Mouse (Mus musculus): ENCODE measurements around the gene Slc29a2. TPM values are rescaled to one million over a fixed set of nuclear protein-coding genes. Genes with fewer than 3 reads are reported as not detected.

Slc29a2 gene
- polyA plus RNA-seq, 1 experiment from 2014 or later: 1.7 TPM

DNA sequence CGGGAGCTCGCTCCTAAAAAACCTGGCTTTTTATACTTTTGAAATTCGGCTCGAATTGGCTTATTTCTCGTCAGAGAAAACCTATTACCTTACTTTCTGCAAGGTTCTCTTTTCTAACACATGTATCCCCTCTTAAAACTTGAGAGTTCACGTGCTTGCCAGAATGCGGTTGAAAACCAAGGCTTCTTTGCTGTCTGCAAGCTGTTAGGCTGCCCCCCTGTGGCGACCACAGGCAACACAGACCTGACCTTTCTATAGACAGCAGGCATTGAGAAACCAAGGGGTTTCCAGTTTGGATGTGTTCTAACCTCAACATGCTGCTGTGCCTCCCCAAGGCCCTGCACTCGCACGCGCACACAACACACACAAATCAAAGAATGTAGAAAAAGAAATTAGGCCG is 6.9 kb upstream of the Slc29a2 start:
- no peaks in the 10 kb centered on the region for H3K27me3 ChIP-seq (ENCODE audit: control insufficient read depth, insufficient read depth, low read length)
- DNase-seq (ENCODE audit: low spot score) (peak; percentile 81), ATAC-seq (ENCODE audit: low FRiP score, low TSS enrichment) (peak; percentile 52; the same call in 1 of the 2 replicates)
- peak overlapping the region; percentile 27 for H3K4me2 ChIP-seq (replicated peaks; ENCODE audit: low read depth)
- H3K4me1 ChIP-seq (replicated peaks; ENCODE audit: control insufficient read depth, insufficient read depth): 0 out of 2 replicates have a peak, but pooled peaks cover 3% of the 10 kb centered on the region
- 24% methylated on average over 12 of the region's 12 CpGs for WGBS
- no peaks in the 10 kb centered on the region for H3K36me3 ChIP-seq (ENCODE audit: control insufficient read depth, insufficient read depth, low read length)
- H3K27ac ChIP-seq (replicated peaks): peak overlapping the region; percentile 58
- TF ChIP-seq CTCF (IDR thresholded peaks at IDR 0.05; ENCODE audit: low read depth) (peak; percentile 84), EP300 (optimal IDR thresholded peaks at IDR 0.05) (no peak)
- H3K4me3 ChIP-seq (ENCODE audit: low read depth, low read length): no peak overlapping the region
- H3K9ac ChIP-seq (ENCODE audit: low read length): no peak overlapping the region
- no peaks in the 10 kb centered on the region for H3K9me3 ChIP-seq (ENCODE audit: control insufficient read depth, low read length)

GRCm38 (mm10) chr19:5017611-5018010 is 6.0 kb upstream of the Slc29a2 start:
- Histone ChIP-seq H3K4me3 (ENCODE audit: low read depth, low read length) (no peak overlapping the region), H3K4me2 (replicated peaks; ENCODE audit: low read depth) (no peak overlapping the region), H3K27me3 (ENCODE audit: control insufficient read depth, insufficient read depth, low read length) (no peaks in the 10 kb centered on the region), H3K36me3 (ENCODE audit: control insufficient read depth, insufficient read depth, low read length) (no peaks in the 10 kb centered on the region), H3K9ac (ENCODE audit: low read length) (no peak overlapping the region), H3K27ac (replicated peaks) (peak overlapping the region; percentile 40; the same call in 1 of the 2 replicates), H3K9me3 (ENCODE audit: control insufficient read depth, low read length) (no peaks in the 10 kb centered on the region), H3K4me1 (replicated peaks; ENCODE audit: control insufficient read depth, insufficient read depth) (0 out of 2 replicates have a peak, but pooled peaks cover 3% of the 10 kb centered on the region)
- 47% methylated on average over 4 of the region's 4 CpGs for WGBS
- ATAC-seq (ENCODE audit: low FRiP score, low TSS enrichment) (no peak), DNase-seq (ENCODE audit: low spot score) (no peak)
- TF ChIP-seq EP300 (optimal IDR thresholded peaks at IDR 0.05) (no peak), CTCF (IDR thresholded peaks at IDR 0.05; ENCODE audit: low read depth) (no peak)

GRCm38 (mm10) chr19:5018191-5018590 is 5.5 kb upstream of the Slc29a2 start:
- no peak for ATAC-seq (ENCODE audit: low FRiP score, low TSS enrichment)
- Histone ChIP-seq H3K36me3 (ENCODE audit: control insufficient read depth, insufficient read depth, low read length) (no peaks in the 10 kb centered on the region), H3K27ac (replicated peaks) (peak overlapping the region; percentile 40; the same call in 1 of the 2 replicates), H3K4me2 (replicated peaks; ENCODE audit: low read depth) (no peak overlapping the region), H3K9me3 (ENCODE audit: control insufficient read depth, low read length) (no peaks in the 10 kb centered on the region), H3K27me3 (ENCODE audit: control insufficient read depth, insufficient read depth, low read length) (no peaks in the 10 kb centered on the region), H3K4me3 (ENCODE audit: low read depth, low read length) (no peak overlapping the region), H3K9ac (ENCODE audit: low read length) (no peak overlapping the region), H3K4me1 (replicated peaks; ENCODE audit: control insufficient read depth, insufficient read depth) (0 out of 2 replicates have a peak, but pooled peaks cover 3% of the 10 kb centered on the region)
- TF ChIP-seq CTCF (IDR thresholded peaks at IDR 0.05; ENCODE audit: low read depth): no peak
- no peak for TF ChIP-seq EP300 (optimal IDR thresholded peaks at IDR 0.05)
- DNase-seq (ENCODE audit: low spot score): no peak
- 63% methylated on average over 3 of the region's 3 CpGs for WGBS

DNA sequence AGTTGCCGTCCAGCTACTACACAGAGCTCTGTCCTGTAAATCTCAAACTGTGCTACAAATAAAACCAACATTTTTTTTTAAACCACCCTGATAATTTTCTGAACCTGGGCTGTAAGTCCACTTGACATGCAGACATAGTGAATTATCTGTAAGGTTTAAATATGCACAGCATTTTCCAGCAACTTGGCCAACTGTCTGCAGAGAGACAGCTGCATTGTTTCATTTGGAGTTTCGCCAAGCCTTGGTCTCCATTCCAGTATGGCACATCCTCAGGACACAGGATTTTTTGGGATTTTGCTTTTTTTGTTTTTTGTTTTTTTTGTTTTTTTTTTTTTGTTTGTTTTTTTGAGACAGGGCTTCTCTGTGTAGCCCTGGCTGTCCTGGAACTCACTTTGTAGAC is 2.2 kb upstream of the Slc29a2 start:
- Histone ChIP-seq H3K4me3 (ENCODE audit: low read depth, low read length) (no peak overlapping the region), H3K9me3 (ENCODE audit: control insufficient read depth, low read length) (no peaks in the 10 kb centered on the region), H3K4me2 (replicated peaks; ENCODE audit: low read depth) (no peak overlapping the region), H3K27me3 (ENCODE audit: control insufficient read depth, insufficient read depth, low read length) (no peaks in the 10 kb centered on the region), H3K36me3 (ENCODE audit: control insufficient read depth, insufficient read depth, low read length) (no peaks in the 10 kb centered on the region), H3K9ac (ENCODE audit: low read length) (no peak overlapping the region), H3K4me1 (replicated peaks; ENCODE audit: control insufficient read depth, insufficient read depth) (peaks cover 5% of the 10 kb centered on the region; the same call in 1 of the 2 replicates), H3K27ac (replicated peaks) (no peak overlapping the region)
- TF ChIP-seq CTCF (IDR thresholded peaks at IDR 0.05; ENCODE audit: low read depth): no peak
- no peak for TF ChIP-seq EP300 (optimal IDR thresholded peaks at IDR 0.05)
- no peak for ATAC-seq (ENCODE audit: low FRiP score, low TSS enrichment)
- DNase-seq (ENCODE audit: low spot score): no peak
- 91% methylated on average over 2 of the region's 2 CpGs for WGBS

DNA sequence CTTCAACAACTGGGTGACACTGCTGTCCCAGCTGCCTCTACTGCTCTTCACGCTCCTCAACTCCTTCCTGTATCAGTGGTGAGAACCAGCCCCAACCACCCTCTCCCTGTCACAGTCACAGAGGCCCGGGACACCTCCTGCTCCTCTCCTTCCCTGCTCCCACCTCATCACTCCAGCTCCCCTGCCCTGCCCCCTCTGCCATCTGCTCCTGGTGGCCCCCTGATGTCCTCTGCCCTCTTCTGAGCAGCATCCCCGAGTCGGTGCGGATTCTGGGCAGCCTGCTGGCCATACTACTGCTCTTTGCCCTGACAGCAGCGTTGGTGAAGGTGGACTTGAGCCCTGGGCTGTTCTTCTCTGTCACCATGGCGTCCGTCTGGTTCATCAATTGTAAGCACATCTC is 2.5 kb downstream of the Slc29a2 start:
- Histone ChIP-seq H3K27ac (replicated peaks) (no peak overlapping the region), H3K9me3 (ENCODE audit: control insufficient read depth, low read length) (no peaks in the 10 kb centered on the region), H3K4me1 (replicated peaks; ENCODE audit: control insufficient read depth, insufficient read depth) (peaks cover 3% of the 10 kb centered on the region; the same call in 1 of the 2 replicates), H3K4me2 (replicated peaks; ENCODE audit: low read depth) (no peak overlapping the region), H3K27me3 (ENCODE audit: control insufficient read depth, insufficient read depth, low read length) (no peaks in the 10 kb centered on the region), H3K4me3 (ENCODE audit: low read depth, low read length) (no peak overlapping the region), H3K9ac (ENCODE audit: low read length) (no peak overlapping the region), H3K36me3 (ENCODE audit: control insufficient read depth, insufficient read depth, low read length) (no peaks in the 10 kb centered on the region; the same call in 1 of the 2 replicates)
- 94% methylated on average over 8 of the region's 8 CpGs for WGBS
- TF ChIP-seq EP300 (optimal IDR thresholded peaks at IDR 0.05) (no peak), CTCF (IDR thresholded peaks at IDR 0.05; ENCODE audit: low read depth) (no peak)
- ATAC-seq (ENCODE audit: low FRiP score, low TSS enrichment) (no peak), DNase-seq (ENCODE audit: low spot score) (no peak)

- H3K36me3 ChIP-seq (ENCODE audit: control insufficient read depth, insufficient read depth, low read length): no peaks in the 10 kb centered on the region; the same call in 1 of the 2 replicates
- WGBS: 85% methylated on average over 3 of the region's 3 CpGs
- H3K27ac ChIP-seq (replicated peaks): no peak overlapping the region
- H3K4me2 ChIP-seq (replicated peaks; ENCODE audit: low read depth): no peak overlapping the region
- H3K4me1 ChIP-seq (replicated peaks; ENCODE audit: control insufficient read depth, insufficient read depth): no peaks in the 10 kb centered on the region
- no peaks in the 10 kb centered on the region for H3K9me3 ChIP-seq (ENCODE audit: control insufficient read depth, low read length)
- no peaks in the 10 kb centered on the region for H3K27me3 ChIP-seq (ENCODE audit: control insufficient read depth, insufficient read depth, low read length)
- DNase-seq (ENCODE audit: low spot score) (no peak), ATAC-seq (ENCODE audit: low FRiP score, low TSS enrichment) (no peak)
- H3K4me3 ChIP-seq (ENCODE audit: low read depth, low read length): no peak overlapping the region
- TF ChIP-seq CTCF (IDR thresholded peaks at IDR 0.05; ENCODE audit: low read depth) (no peak), EP300 (optimal IDR thresholded peaks at IDR 0.05) (no peak)
- no peak overlapping the region for H3K9ac ChIP-seq (ENCODE audit: low read length)
These were observed 9.0 kb downstream of the Slc29a2 start for GRCm38 (mm10) chr19:5032686-5033085.
